Comparison of ENCODE assay signal across 23 mouse cellular contexts in genomic region chr2:70217800-70218199, GRCm38 (mm10).
DNase-seq lines count a peak whose midpoint lies in the region; ATAC-seq and TF ChIP-seq lines count a peak whose summit lies in the region.
"Had no signal": no experiment of that assay in that cellular context is flagged by ENCODE, and none has a peak within 500 bp of the region (broad histone marks: within the 10 kb centered on the region; RNA-seq: fewer than 3 reads in every experiment).

No protein-coding gene starts in this region.

- H3K4me2 ChIP-seq in forebrain, embryonic 13.5 days: no peak overlapping the region
- H3K4me2 ChIP-seq in hindbrain, embryonic 15.5 days: no peak overlapping the region
- no peak overlapping the region for H3K4me2 ChIP-seq in hindbrain, embryonic 13.5 days
- no peak overlapping the region for H3K4me2 ChIP-seq in lung, postnatal 0 days (replicated peaks; ENCODE audit: low read depth, low read length)
- H3K4me2 ChIP-seq: embryonic facial prominence, embryonic 12.5 days; neural tube, embryonic 15.5 days; stomach, embryonic 15.5 days had no signal

- ATAC-seq in forebrain, embryonic 13.5 days: no peak
- ATAC-seq in hindbrain, embryonic 15.5 days (ENCODE audit: low FRiP score, low read depth): no peak
- ATAC-seq in hindbrain, embryonic 13.5 days (ENCODE audit: low FRiP score): no peak
- ATAC-seq in lung, postnatal 0 days: no peak

- no peaks in the 10 kb centered on the region for H3K36me3 ChIP-seq in forebrain, embryonic 13.5 days (ENCODE audit: poor library complexity, severe bottlenecking)
- H3K36me3 ChIP-seq in forebrain, embryonic 10.5 days (replicated peaks): no peaks in the 10 kb centered on the region
- H3K36me3 ChIP-seq in hindbrain, embryonic 15.5 days: no peaks in the 10 kb centered on the region
- H3K36me3 ChIP-seq in hindbrain, embryonic 13.5 days: no peaks in the 10 kb centered on the region
- H3K36me3 ChIP-seq in lung, postnatal 0 days (ENCODE audit: insufficient read depth, low read length): no peaks in the 10 kb centered on the region
- H3K36me3 ChIP-seq: embryonic facial prominence, embryonic 12.5 days; heart, embryonic 10.5 days; hindbrain, embryonic 10.5 days; neural tube, embryonic 15.5 days; stomach, embryonic 15.5 days had no signal

- TF ChIP-seq CTCF in lung, postnatal 0 days (IDR thresholded peaks at IDR 0.05): no peak
- no peak for TF ChIP-seq CTCF in olfactory bulb, adult 2 months (IDR thresholded peaks at IDR 0.05; ENCODE audit: insufficient read depth, low read depth, low read length)

- H3K9me3 ChIP-seq in forebrain, embryonic 13.5 days (replicated peaks): no peaks in the 10 kb centered on the region
- H3K9me3 ChIP-seq in forebrain, embryonic 10.5 days: no peaks in the 10 kb centered on the region; the same call in 1 of the 2 replicates
- no peaks in the 10 kb centered on the region for H3K9me3 ChIP-seq in hindbrain, embryonic 15.5 days
- H3K9me3 ChIP-seq in hindbrain, embryonic 13.5 days: no peaks in the 10 kb centered on the region
- H3K9me3 ChIP-seq in lung, postnatal 0 days (ENCODE audit: low read length): no peaks in the 10 kb centered on the region
- H3K9me3 ChIP-seq: embryonic facial prominence, embryonic 12.5 days; heart, embryonic 10.5 days; hindbrain, embryonic 10.5 days; neural tube, embryonic 15.5 days; stomach, embryonic 15.5 days had no signal

- H3K4me1 ChIP-seq in forebrain, embryonic 13.5 days: peaks cover 16% of the 10 kb centered on the region; the same call in 1 of the 2 replicates
- peaks cover 28% of the 10 kb centered on the region for H3K4me1 ChIP-seq in forebrain, embryonic 10.5 days
- H3K4me1 ChIP-seq in hindbrain, embryonic 15.5 days (replicated peaks): 0 out of 2 replicates have a peak, but pooled peaks cover 4% of the 10 kb centered on the region
- H3K4me1 ChIP-seq in hindbrain, embryonic 13.5 days (replicated peaks): peaks cover 6% of the 10 kb centered on the region
- no peaks in the 10 kb centered on the region for H3K4me1 ChIP-seq in lung, postnatal 0 days (ENCODE audit: insufficient read depth, low read depth, low read length)
- H3K4me1 ChIP-seq in olfactory bulb, adult 2 months (ENCODE audit: control insufficient read depth, insufficient read depth, low read length): peaks cover 15% of the 10 kb centered on the region
- H3K4me1 ChIP-seq: embryonic facial prominence, embryonic 12.5 days; stomach, embryonic 15.5 days had no signal

- TF ChIP-seq EP300 in lung, postnatal 0 days (IDR thresholded peaks at IDR 0.05): no peak

- 81% methylated on average over 3 of the region's 3 CpGs for WGBS in forebrain, embryonic 13.5 days
- 86% methylated on average over 3 of the region's 3 CpGs for WGBS in forebrain, embryonic 10.5 days
- WGBS in hindbrain, embryonic 15.5 days: 86% methylated on average over 3 of the region's 3 CpGs
- WGBS in hindbrain, embryonic 13.5 days: 90% methylated on average over 3 of the region's 3 CpGs
- WGBS in lung, postnatal 0 days: 68% methylated on average over 3 of the region's 3 CpGs
- 28% methylated on average over 3 of the region's 3 CpGs for WGBS in olfactory bulb, adult 2 months

- peaks cover 14% of the 10 kb centered on the region; the same call in 1 of the 2 replicates for H3K27me3 ChIP-seq in forebrain, embryonic 13.5 days
- H3K27me3 ChIP-seq in forebrain, embryonic 10.5 days (ENCODE audit: poor library complexity, severe bottlenecking): peaks cover 51% of the 10 kb centered on the region
- no peaks in the 10 kb centered on the region for H3K27me3 ChIP-seq in hindbrain, embryonic 15.5 days
- 0 out of 2 replicates have a peak, but pooled peaks cover 4% of the 10 kb centered on the region for H3K27me3 ChIP-seq in hindbrain, embryonic 13.5 days
- H3K27me3 ChIP-seq in lung, postnatal 0 days (replicated peaks; ENCODE audit: insufficient read depth, low read length): no peaks in the 10 kb centered on the region
- H3K27me3 ChIP-seq: embryonic facial prominence, embryonic 12.5 days; neural tube, embryonic 15.5 days had no signal

- 0 out of 2 replicates have a peak overlapping the region, but pooled peaks have one; percentile 14 for H3K27ac ChIP-seq in forebrain, embryonic 13.5 days
- H3K27ac ChIP-seq in forebrain, embryonic 10.5 days: no peak overlapping the region
- H3K27ac ChIP-seq in hindbrain, embryonic 15.5 days (replicated peaks): peak overlapping the region; percentile 13; the same call in 1 of the 2 replicates
- H3K27ac ChIP-seq in hindbrain, embryonic 13.5 days: no peak overlapping the region
- H3K27ac ChIP-seq in lung, postnatal 0 days (ENCODE audit: low read length): no peak overlapping the region
- peak overlapping the region; percentile 43 for H3K27ac ChIP-seq in olfactory bulb, adult 2 months (ENCODE audit: insufficient read depth, low read depth, low read length)
- H3K27ac ChIP-seq: embryonic facial prominence, embryonic 12.5 days; heart, embryonic 10.5 days; hindbrain, embryonic 10.5 days; neural tube, embryonic 15.5 days; stomach, embryonic 15.5 days had no signal

- TF ChIP-seq POLR2A in olfactory bulb, adult 2 months (IDR thresholded peaks at IDR 0.05; ENCODE audit: insufficient read depth, low read depth, low read length): no peak

- DNase-seq in forebrain, embryonic 10.5 days (ENCODE audit: extremely low spot score, low spot score): no peak
- DNase-seq in lung, postnatal 0 days (ENCODE audit: low spot score): peak; percentile 13
- no peak for DNase-seq in lung, postnatal 4 days
- DNase-seq in T-cell, adult 2 months (ENCODE audit: low spot score): no peak
- DNase-seq: adrenal gland, postnatal 36 days; cerebellum, adult 8-10 months; gastrocnemius, postnatal 36 days; kidney, adult 11 months; kidney, postnatal 10 days; left cerebral cortex, postnatal 4 days; liver; lung, postnatal 36 days; right cerebral cortex, postnatal 14 days; thymus, adult 2 months had no signal

- no peak overlapping the region for H3K4me3 ChIP-seq in forebrain, embryonic 13.5 days
- H3K4me3 ChIP-seq in forebrain, embryonic 10.5 days: no peak overlapping the region
- H3K4me3 ChIP-seq in hindbrain, embryonic 15.5 days: no peak overlapping the region
- no peak overlapping the region for H3K4me3 ChIP-seq in hindbrain, embryonic 13.5 days
- no peak overlapping the region for H3K4me3 ChIP-seq in lung, postnatal 0 days (ENCODE audit: low read depth, low read length)
- no peak overlapping the region for H3K4me3 ChIP-seq in olfactory bulb, adult 2 months (ENCODE audit: insufficient read depth, low read depth, low read length)
- H3K4me3 ChIP-seq: embryonic facial prominence, embryonic 12.5 days; heart, embryonic 10.5 days; hindbrain, embryonic 10.5 days; neural tube, embryonic 15.5 days; stomach, embryonic 15.5 days had no signal

- H3K9ac ChIP-seq in forebrain, embryonic 13.5 days: no peak overlapping the region
- no peak overlapping the region for H3K9ac ChIP-seq in hindbrain, embryonic 15.5 days
- no peak overlapping the region for H3K9ac ChIP-seq in hindbrain, embryonic 13.5 days
- H3K9ac ChIP-seq in lung, postnatal 0 days (replicated peaks; ENCODE audit: low read depth): no peak overlapping the region
- H3K9ac ChIP-seq: embryonic facial prominence, embryonic 12.5 days; neural tube, embryonic 15.5 days; stomach, embryonic 15.5 days had no signal

Comparison
In these comparisons a context has a peak if more than half of its experiments do, and no peak if none do; other contexts are left out.
1. H3K27ac ChIP-seq: peak in forebrain, embryonic 13.5 days (single experiment), hindbrain, embryonic 15.5 days (single experiment) and olfactory bulb, adult 2 months (single experiment); none in forebrain, embryonic 10.5 days (single experiment), hindbrain, embryonic 13.5 days (single experiment) and lung, postnatal 0 days (single experiment).